Mouse (Mus musculus): ENCODE measurements around the gene Adgrg3. TPM values are rescaled to one million over a fixed set of nuclear protein-coding genes. Genes with fewer than 3 reads are reported as not detected.
A peak's percentile ranks its signal among the peaks of the same experiment; 100 is the strongest.
"Not testable (repeated sequence)": the region's sequence is repeated elsewhere in the genome, so short reads cannot be mapped to it uniquely, and the experiment has no call there.

Adgrg3 gene
- polyA plus RNA-seq, 2 experiments, result 3.3 to 6.7 TPM

DNA sequence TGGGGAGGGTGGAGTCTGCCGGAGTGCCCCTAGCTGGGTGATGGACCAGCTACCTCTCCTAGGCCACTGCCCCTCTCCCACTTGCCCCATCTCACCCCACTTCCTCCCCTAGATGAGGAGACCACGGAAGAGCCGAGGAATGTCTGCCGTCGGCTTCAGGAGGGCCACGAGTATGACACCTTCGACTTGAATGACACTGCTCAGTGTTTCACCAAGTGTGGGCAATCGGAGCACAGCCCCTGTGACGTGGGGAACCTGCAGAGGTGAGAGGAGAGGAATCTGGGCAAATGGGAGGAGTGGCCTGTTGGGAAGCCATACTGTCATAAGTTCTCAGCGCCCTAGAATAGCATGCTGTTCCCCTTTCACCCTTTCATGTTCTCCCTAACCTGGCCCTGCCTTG lies 3.3 kb downstream of the Adgrg3 start:
- H3K4me3 ChIP-seq (replicated peaks; ENCODE audit: low read length), result no peak overlapping the region
- H3K4me1 ChIP-seq (ENCODE audit: control insufficient read depth, insufficient read depth, low read length), result no peaks in the 10 kb centered on the region
- no peak for ATAC-seq (ENCODE audit: low FRiP score, low read depth)
- WGBS, result 67% methylated on average over 9 of the region's 10 CpGs
- no peak overlapping the region for H3K4me2 ChIP-seq (replicated peaks; ENCODE audit: low read depth, low read length, severe bottlenecking)
- no peaks in the 10 kb centered on the region for H3K9me3 ChIP-seq (ENCODE audit: control insufficient read depth, low read length)
- H3K9ac ChIP-seq (ENCODE audit: low read depth, low read length, severe bottlenecking), result no peak overlapping the region
- H3K36me3 ChIP-seq (ENCODE audit: control insufficient read depth, insufficient read depth, low read length), result no peaks in the 10 kb centered on the region
- no peak overlapping the region for H3K27ac ChIP-seq (replicated peaks; ENCODE audit: low read depth, low read length)
- no peak for DNase-seq (ENCODE audit: low spot score)
- no peak for TF ChIP-seq POLR2A (IDR thresholded peaks at IDR 0.05; ENCODE audit: borderline replicate concordance, extremely low read depth, insufficient read depth, insufficient read length)
- no peaks in the 10 kb centered on the region for H3K27me3 ChIP-seq (ENCODE audit: control insufficient read depth, insufficient read depth, low read length)

DNA sequence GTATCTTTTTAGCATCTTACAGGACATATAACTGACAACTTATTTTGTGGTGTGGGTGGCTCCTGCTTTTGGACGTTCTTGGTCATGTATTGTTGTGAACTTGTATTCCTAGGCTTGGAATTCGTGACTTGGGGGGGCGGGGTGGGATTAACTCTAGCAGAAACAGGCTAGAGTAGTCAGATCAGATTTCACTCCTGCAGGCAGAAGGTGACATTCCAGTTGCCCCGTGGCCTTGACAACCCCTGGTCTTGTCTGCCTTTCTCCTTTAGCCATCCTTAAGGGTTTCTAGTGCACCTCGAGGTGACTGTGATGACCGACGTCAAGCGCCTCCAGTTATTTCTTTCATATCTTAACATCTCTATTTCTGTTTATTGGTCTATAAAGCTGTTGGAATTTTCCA lies 5.7 kb downstream of the Adgrg3 start:
- H3K4me3 ChIP-seq (replicated peaks; ENCODE audit: low read length), result no peak overlapping the region
- H3K4me1 ChIP-seq (ENCODE audit: control insufficient read depth, insufficient read depth, low read length), result no peaks in the 10 kb centered on the region
- 18% methylated on average over 8 of the region's 8 CpGs for WGBS
- H3K27me3 ChIP-seq (ENCODE audit: control insufficient read depth, insufficient read depth, low read length), result no peaks in the 10 kb centered on the region
- no peak overlapping the region for H3K27ac ChIP-seq (replicated peaks; ENCODE audit: low read depth, low read length)
- no peak overlapping the region for H3K4me2 ChIP-seq (replicated peaks; ENCODE audit: low read depth, low read length, severe bottlenecking)
- no peak for TF ChIP-seq POLR2A (IDR thresholded peaks at IDR 0.05; ENCODE audit: borderline replicate concordance, extremely low read depth, insufficient read depth, insufficient read length)
- H3K36me3 ChIP-seq (ENCODE audit: control insufficient read depth, insufficient read depth, low read length), result no peaks in the 10 kb centered on the region
- H3K9ac ChIP-seq (ENCODE audit: low read depth, low read length, severe bottlenecking), result no peak overlapping the region
- ATAC-seq (ENCODE audit: low FRiP score, low read depth) (no peak), DNase-seq (ENCODE audit: low spot score) (no peak)
- H3K9me3 ChIP-seq (ENCODE audit: control insufficient read depth, low read length), result no peaks in the 10 kb centered on the region

DNA sequence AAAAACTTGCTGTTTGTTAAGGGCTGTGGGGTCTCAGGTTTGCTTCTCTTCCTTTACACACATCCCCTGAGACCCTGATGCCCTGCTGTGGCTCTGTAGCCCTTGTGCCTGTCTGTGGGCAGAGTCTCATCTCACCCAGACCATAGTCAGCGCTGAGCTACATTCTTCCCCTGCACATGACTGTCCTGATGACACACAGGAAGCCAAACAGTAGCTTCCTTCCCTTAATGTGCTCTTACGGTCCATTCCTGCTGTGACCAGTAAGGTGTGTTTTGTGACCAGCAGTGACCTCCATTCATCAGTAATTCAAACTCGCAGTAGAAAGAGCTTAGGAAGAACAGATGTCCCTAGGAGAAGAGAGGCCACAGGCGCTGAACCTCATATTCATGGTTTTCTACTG lies 6.9 kb downstream of the Adgrg3 start:
- TF ChIP-seq POLR2A (IDR thresholded peaks at IDR 0.05; ENCODE audit: borderline replicate concordance, extremely low read depth, insufficient read depth, insufficient read length), result no peak
- Histone ChIP-seq H3K9me3 (ENCODE audit: control insufficient read depth, low read length) (no peaks in the 10 kb centered on the region), H3K27ac (replicated peaks; ENCODE audit: low read depth, low read length) (no peak overlapping the region), H3K4me1 (ENCODE audit: control insufficient read depth, insufficient read depth, low read length) (no peaks in the 10 kb centered on the region), H3K4me3 (replicated peaks; ENCODE audit: low read length) (no peak overlapping the region), H3K4me2 (replicated peaks; ENCODE audit: low read depth, low read length, severe bottlenecking) (no peak overlapping the region), H3K27me3 (ENCODE audit: control insufficient read depth, insufficient read depth, low read length) (no peaks in the 10 kb centered on the region), H3K36me3 (ENCODE audit: control insufficient read depth, insufficient read depth, low read length) (no peaks in the 10 kb centered on the region), H3K9ac (ENCODE audit: low read depth, low read length, severe bottlenecking) (no peak overlapping the region)
- WGBS, result 85% methylated on average over 4 of the region's 4 CpGs
- ATAC-seq (ENCODE audit: low FRiP score, low read depth) (no peak), DNase-seq (ENCODE audit: low spot score) (no peak)

DNA sequence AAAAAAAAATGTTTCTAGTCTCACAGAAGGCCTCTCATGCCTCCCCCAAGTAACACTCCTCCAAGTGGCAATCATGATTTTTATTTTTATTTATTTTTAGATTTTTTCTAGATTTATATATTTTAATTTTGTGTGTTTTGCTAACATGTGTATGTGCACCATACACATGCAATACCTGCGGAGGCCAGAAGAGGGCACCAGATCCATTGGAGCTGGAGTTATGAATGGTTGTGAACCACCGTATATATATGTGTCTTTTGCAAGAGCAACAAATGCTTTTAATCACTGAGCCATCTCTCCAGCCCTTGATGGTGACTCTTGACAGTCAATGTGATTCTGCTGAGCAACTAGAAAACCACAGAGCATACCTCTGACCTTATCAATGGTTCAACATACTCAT lies 7.9 kb downstream of the Adgrg3 start:
- no peak overlapping the region for H3K9ac ChIP-seq (ENCODE audit: low read depth, low read length, severe bottlenecking)
- H3K36me3 ChIP-seq (ENCODE audit: control insufficient read depth, insufficient read depth, low read length), result no peaks in the 10 kb centered on the region
- no peaks in the 10 kb centered on the region for H3K9me3 ChIP-seq (ENCODE audit: control insufficient read depth, low read length)
- H3K4me3 ChIP-seq (replicated peaks; ENCODE audit: low read length), result no peak overlapping the region
- TF ChIP-seq POLR2A (IDR thresholded peaks at IDR 0.05; ENCODE audit: borderline replicate concordance, extremely low read depth, insufficient read depth, insufficient read length), result no peak
- no peak overlapping the region for H3K27ac ChIP-seq (replicated peaks; ENCODE audit: low read depth, low read length)
- ATAC-seq (ENCODE audit: low FRiP score, low read depth), result no peak
- H3K4me2 ChIP-seq (replicated peaks; ENCODE audit: low read depth, low read length, severe bottlenecking), result no peak overlapping the region
- H3K27me3 ChIP-seq (ENCODE audit: control insufficient read depth, insufficient read depth, low read length), result no peaks in the 10 kb centered on the region
- WGBS, result 74% methylated on average over 2 of the region's 2 CpGs
- H3K4me1 ChIP-seq (ENCODE audit: control insufficient read depth, insufficient read depth, low read length), result no peaks in the 10 kb centered on the region
- no peak for DNase-seq (ENCODE audit: low spot score)

DNA sequence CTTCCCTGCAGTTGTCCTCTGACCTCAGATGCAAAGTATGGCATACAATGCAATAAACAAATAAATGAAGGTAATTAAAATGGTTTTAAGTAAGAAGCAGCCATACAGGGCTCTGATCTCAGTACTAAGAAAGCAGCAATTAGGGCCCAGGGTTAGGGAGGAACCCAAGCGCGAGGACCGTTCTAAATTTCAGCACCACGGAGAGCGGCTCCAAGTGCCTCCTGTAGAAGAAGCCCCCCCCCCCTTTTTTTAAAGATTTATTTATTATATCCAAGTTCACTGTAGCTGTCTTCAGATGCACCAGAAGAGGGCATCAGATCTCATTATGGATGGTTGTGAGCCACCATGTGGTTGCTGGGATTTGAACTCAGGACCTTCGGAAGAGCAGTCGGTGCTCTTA lies 10.9 kb downstream of the Adgrg3 start:
- not testable (repeated sequence) for H3K4me2 ChIP-seq (replicated peaks; ENCODE audit: low read depth, low read length, severe bottlenecking); ATAC-seq (ENCODE audit: low FRiP score, low read depth); H3K27ac ChIP-seq (replicated peaks; ENCODE audit: low read depth, low read length); H3K36me3 ChIP-seq (ENCODE audit: control insufficient read depth, insufficient read depth, low read length); H3K9me3 ChIP-seq (ENCODE audit: control insufficient read depth, low read length); H3K27me3 ChIP-seq (ENCODE audit: control insufficient read depth, insufficient read depth, low read length); H3K4me3 ChIP-seq (replicated peaks; ENCODE audit: low read length); H3K4me1 ChIP-seq (ENCODE audit: control insufficient read depth, insufficient read depth, low read length); H3K9ac ChIP-seq (ENCODE audit: low read depth, low read length, severe bottlenecking)
- DNase-seq (ENCODE audit: low spot score), result peak; percentile 71
- 47% methylated on average over 7 of the region's 7 CpGs for WGBS

Data from limb, embryonic 14.5 days (tissue).